Mouse (Mus musculus) lung, postnatal 0 days (tissue): ENCODE measurements around the gene P4hb. TPM values are rescaled to one million over a fixed set of nuclear protein-coding genes. Genes with fewer than 3 reads are reported as not detected.

Experiments
- ATAC-seq: fragments of 200-750 bp; cut with Nextera tagmentation; 2 replicates; pipeline ENCODE4 v1.8.0; 2017; ENCODE audit warnings: moderate library complexity
- DNase-seq: peaks from one replicate; pipeline ENCODE4 v3.0.0-alpha.2; 2016; ENCODE audit warnings: low spot score
- H3K27ac ChIP-seq: fragments of 300-500 bp; sonication (generic); 2 replicates; pipeline ENCODE4 v1.5.1; 2014; ENCODE audit warnings: antibody characterized with exemption, mild to moderate bottlenecking, low read length, mixed read lengths
- H3K27me3 ChIP-seq: fragments of 300-500 bp; sonication (generic); replicated peaks from 2 replicates; pipeline ENCODE4 v1.6.1; 2014; ENCODE audit warnings: low read length, mixed read lengths; ENCODE audit not compliant: insufficient read depth
- H3K36me3 ChIP-seq: fragments of 300-500 bp; sonication (generic); 2 replicates; pipeline ENCODE4 v1.6.1; 2014; ENCODE audit warnings: low read length, mixed read lengths; ENCODE audit not compliant: insufficient read depth
- H3K4me1 ChIP-seq: fragments of 300-500 bp; sonication (generic); 2 replicates; pipeline ENCODE4 v1.6.1; 2014; ENCODE audit warnings: antibody characterized with exemption, low read depth, low read length, mixed read lengths; ENCODE audit not compliant: insufficient read depth
- H3K4me2 ChIP-seq: fragments of 300-500 bp; sonication (generic); replicated peaks from 2 replicates; pipeline ENCODE4 v1.6.1; 2014; ENCODE audit warnings: low read depth, mild to moderate bottlenecking, low read length, moderate library complexity, mixed read lengths
- H3K4me3 ChIP-seq: fragments of 300-500 bp; sonication (generic); 2 replicates; pipeline ENCODE4 v1.5.1; 2014; ENCODE audit warnings: low read depth, low read length
- H3K9ac ChIP-seq: fragments of 300-500 bp; sonication (generic); replicated peaks from 2 replicates; pipeline ENCODE4 v1.6.1; 2014; ENCODE audit warnings: low read depth, mild to moderate bottlenecking
- H3K9me3 ChIP-seq: fragments of 300-500 bp; sonication (generic); 2 replicates; pipeline ENCODE4 v1.6.1; 2016; ENCODE audit warnings: low read length, mixed read lengths
- CTCF ChIP-seq: IDR thresholded peaks from 2 replicates; pipeline ENCODE4 v1.5.1; 2016; ENCODE audit warnings: antibody characterized with exemption, mild to moderate bottlenecking
- EP300 ChIP-seq: IDR thresholded peaks from 2 replicates; pipeline ENCODE4 v1.6.1; 2016; ENCODE audit warnings: antibody characterized with exemption, mild to moderate bottlenecking, control low read depth
- WGBS: fragments of 180-500 bp; shearing (Covaris S2); extraction: QIAGEN DNeasy Blood & Tissue Kit; methylation state at CpG from one replicate; pipeline ENCODE4 v1.1.7; 2014; 5-methylcytosine and 5-hydroxymethylcytosine counted together
- polyA plus RNA-seq: library from polyadenylated mRNA; unstranded; fragments of >200 nt; fragmentation: Nextera tagmentation; extraction: Ambion mirVana; gene quantifications from 2 replicates; pipeline ENCODE4 v1.2.1, GENCODE M21; 2015

The P4hb gene
- polyA plus RNA-seq, 1 experiment from 2014 or later: 555 TPM

- WGBS: 48% methylated on average over 5 of the region's 5 CpGs
- peak overlapping the region; percentile 81 for H3K27ac ChIP-seq
- no peak overlapping the region for H3K9ac ChIP-seq
- ATAC-seq (peak; percentile 47), DNase-seq (peak; percentile 48)
- peaks cover 12% of the 10 kb centered on the region for H3K4me1 ChIP-seq
- no peaks in the 10 kb centered on the region for H3K27me3 ChIP-seq
- H3K4me2 ChIP-seq: no peak overlapping the region
- H3K36me3 ChIP-seq: no peaks in the 10 kb centered on the region
- H3K9me3 ChIP-seq: no peaks in the 10 kb centered on the region
- TF ChIP-seq CTCF (no peak), EP300 (no peak)
- no peak overlapping the region for H3K4me3 ChIP-seq
Observed at GRCm38 (mm10) chr11:120520967-120521540, 52.0 kb downstream of the P4hb start.

DNA sequence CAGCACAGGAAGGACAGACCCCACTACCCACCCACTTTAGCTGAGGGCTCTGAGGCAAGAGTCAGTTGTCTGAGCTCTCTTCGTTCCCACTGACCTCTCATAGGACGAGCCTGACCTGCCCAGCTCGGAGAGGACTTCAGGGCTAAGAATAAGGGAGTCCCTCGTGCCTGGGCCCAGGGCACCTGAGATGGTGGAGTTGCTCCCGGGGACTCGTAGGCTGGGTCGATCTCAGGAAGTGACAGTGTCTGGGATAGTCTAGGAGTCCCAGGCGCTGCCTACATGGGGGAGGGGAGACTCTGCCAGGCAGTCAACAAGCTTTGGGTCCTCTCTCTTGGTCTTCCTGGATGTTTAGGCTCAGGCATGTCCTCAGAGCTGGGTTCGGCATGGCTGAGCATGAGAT, 52.6 kb downstream of the P4hb start:
- Histone ChIP-seq H3K4me1 (peaks cover 12% of the 10 kb centered on the region), H3K9me3 (no peaks in the 10 kb centered on the region), H3K27me3 (no peaks in the 10 kb centered on the region), H3K36me3 (no peaks in the 10 kb centered on the region), H3K4me2 (no peak overlapping the region), H3K27ac (peak overlapping the region; percentile 81), H3K9ac (no peak overlapping the region), H3K4me3 (no peak overlapping the region)
- DNase-seq (no peak), ATAC-seq (0 out of 2 replicates have a peak, but pooled peaks have one; percentile 1)
- no peak for TF ChIP-seq EP300
- TF ChIP-seq CTCF: no peak
- 67% methylated on average over 9 of the region's 9 CpGs for WGBS

- peaks cover 12% of the 10 kb centered on the region for H3K4me1 ChIP-seq
- H3K27me3 ChIP-seq: no peaks in the 10 kb centered on the region
- H3K4me3 ChIP-seq: no peak overlapping the region
- DNase-seq (peak; percentile 96), ATAC-seq (peak; percentile 88)
- 0 out of 2 replicates have a peak overlapping the region, but pooled peaks have one; percentile 20 for H3K4me2 ChIP-seq
- H3K27ac ChIP-seq: peak overlapping the region; percentile 81
- peak; percentile 56 for TF ChIP-seq EP300
- TF ChIP-seq CTCF: no peak
- H3K36me3 ChIP-seq: no peaks in the 10 kb centered on the region
- H3K9me3 ChIP-seq: no peaks in the 10 kb centered on the region
- 26% methylated on average over 9 of the region's 9 CpGs for WGBS
- H3K9ac ChIP-seq: no peak overlapping the region
Observed at GRCm38 (mm10) chr11:120519738-120520137, 53.3 kb downstream of the P4hb start.

- Histone ChIP-seq H3K27ac (peak overlapping the region; percentile 80), H3K27me3 (no peaks in the 10 kb centered on the region), H3K4me2 (no peak overlapping the region; the same call in 1 of the 2 replicates), H3K9ac (no peak overlapping the region), H3K36me3 (no peaks in the 10 kb centered on the region), H3K9me3 (no peaks in the 10 kb centered on the region), H3K4me3 (no peak overlapping the region), H3K4me1 (peaks cover 12% of the 10 kb centered on the region)
- DNase-seq (peak; percentile 59), ATAC-seq (peak; percentile 17; the same call in 1 of the 2 replicates)
- WGBS: 44% methylated on average over 6 of the region's 6 CpGs
- TF ChIP-seq EP300 (no peak), CTCF (no peak)
Observed at GRCm38 (mm10) chr11:120518558-120518957, 54.5 kb downstream of the P4hb start.

DNA sequence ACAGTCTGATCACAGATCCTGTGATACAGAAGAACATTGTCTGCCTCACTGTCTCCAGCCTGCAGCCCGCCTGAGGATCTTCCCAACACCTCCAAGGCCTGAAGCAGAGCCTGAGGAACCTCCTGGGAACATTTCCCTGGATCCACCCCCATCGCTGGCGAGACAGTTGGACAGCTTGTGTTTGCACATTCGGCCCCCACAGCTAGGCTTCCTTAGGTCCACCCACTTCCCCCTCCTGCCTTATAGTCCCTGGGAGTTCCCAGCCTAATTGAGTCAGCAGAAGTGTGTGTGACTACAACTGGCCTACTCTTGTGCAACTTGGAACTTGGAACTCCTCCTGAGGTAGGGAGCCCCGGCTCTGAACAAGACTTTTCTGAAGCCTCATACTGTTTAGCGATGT, 55.0 kb downstream of the P4hb start:
- no peaks in the 10 kb centered on the region for H3K27me3 ChIP-seq
- TF ChIP-seq EP300: no peak
- no peak for TF ChIP-seq CTCF
- DNase-seq (peak; percentile 95), ATAC-seq (peak; percentile 74)
- no peak overlapping the region for H3K4me3 ChIP-seq
- H3K36me3 ChIP-seq: no peaks in the 10 kb centered on the region
- no peak overlapping the region for H3K9ac ChIP-seq
- no peaks in the 10 kb centered on the region for H3K9me3 ChIP-seq
- 20% methylated on average over 6 of the region's 6 CpGs for WGBS
- peaks cover 12% of the 10 kb centered on the region for H3K4me1 ChIP-seq
- H3K4me2 ChIP-seq: no peak overlapping the region; the same call in 1 of the 2 replicates
- peak overlapping the region; percentile 80 for H3K27ac ChIP-seq

- no peak for DNase-seq
- no peak for ATAC-seq
- H3K4me3 ChIP-seq: no peak overlapping the region
Observed at GRCm38 (mm10) chr11:120517147-120517546, 55.9 kb downstream of the P4hb start.

More at GRCm38 (mm10) chr11:120517147-120517546, 55.9 kb downstream of the P4hb start:
- H3K9me3 ChIP-seq: no peaks in the 10 kb centered on the region
- no peak overlapping the region for H3K9ac ChIP-seq
- H3K36me3 ChIP-seq: no peaks in the 10 kb centered on the region
- TF ChIP-seq CTCF (no peak), EP300 (no peak)
- no peak overlapping the region for H3K27ac ChIP-seq
- H3K4me2 ChIP-seq: no peak overlapping the region
- H3K4me1 ChIP-seq: peaks cover 12% of the 10 kb centered on the region
- no peaks in the 10 kb centered on the region for H3K27me3 ChIP-seq
- 69% methylated on average over 4 of the region's 4 CpGs for WGBS
